ENCODE assay signal across 9 mouse cellular contexts in genomic region chr6:91160976-91161375, GRCm38 (mm10). TPM values are rescaled to one million over a fixed set of nuclear protein-coding genes. Genes with fewer than 3 reads are reported as not detected.
DNase-seq lines count a peak whose midpoint lies in the region; ATAC-seq lines count a peak whose summit lies in the region.
"Had no signal": no experiment of that assay in that cellular context is flagged by ENCODE, and none has a peak within 500 bp of the region (broad histone marks: within the 10 kb centered on the region; RNA-seq: fewer than 3 reads in every experiment).

No protein-coding gene starts in this region.

- 0 out of 2 replicates have a peak, but pooled peaks cover 8% of the 10 kb centered on the region for H3K36me3 ChIP-seq in embryonic facial prominence, embryonic 13.5 days
- peaks cover 11% of the 10 kb centered on the region for H3K36me3 ChIP-seq in embryonic facial prominence, embryonic 10.5 days (replicated peaks)
- H3K36me3 ChIP-seq in hindbrain, embryonic 10.5 days, result peaks cover 7% of the 10 kb centered on the region
- no peaks in the 10 kb centered on the region for H3K36me3 ChIP-seq in hindbrain, embryonic 11.5 days (ENCODE audit: control insufficient read depth, insufficient read depth, low read length)
- 0 out of 2 replicates have a peak, but pooled peaks cover 4% of the 10 kb centered on the region for H3K36me3 ChIP-seq in hindbrain, embryonic 12.5 days
- 0 out of 2 replicates have a peak, but pooled peaks cover 9% of the 10 kb centered on the region for H3K36me3 ChIP-seq in liver, embryonic 15.5 days (replicated peaks)

- H3K27ac ChIP-seq in embryonic facial prominence, embryonic 13.5 days, result no peak overlapping the region
- H3K27ac ChIP-seq in embryonic facial prominence, embryonic 10.5 days (replicated peaks), result no peak overlapping the region
- peak overlapping the region; percentile 19 for H3K27ac ChIP-seq in hindbrain, embryonic 10.5 days
- no peak overlapping the region for H3K27ac ChIP-seq in hindbrain, embryonic 11.5 days (ENCODE audit: low read depth, low read length)
- peak overlapping the region; percentile 35; the same call in 1 of the 2 replicates for H3K27ac ChIP-seq in hindbrain, embryonic 12.5 days
- peak overlapping the region; percentile 98 for H3K27ac ChIP-seq in liver, embryonic 15.5 days (replicated peaks)
- H3K27ac ChIP-seq: left cerebral cortex, adult 2 months had no signal

- H3K4me1 ChIP-seq in embryonic facial prominence, embryonic 13.5 days, result peaks cover 62% of the 10 kb centered on the region
- H3K4me1 ChIP-seq in embryonic facial prominence, embryonic 10.5 days, result peaks cover 55% of the 10 kb centered on the region
- peaks cover 68% of the 10 kb centered on the region for H3K4me1 ChIP-seq in hindbrain, embryonic 10.5 days (replicated peaks)
- H3K4me1 ChIP-seq in hindbrain, embryonic 11.5 days (replicated peaks; ENCODE audit: control insufficient read depth, insufficient read depth, low read length), result peaks cover 5% of the 10 kb centered on the region
- peaks cover 47% of the 10 kb centered on the region for H3K4me1 ChIP-seq in hindbrain, embryonic 12.5 days
- peaks cover 98% of the 10 kb centered on the region for H3K4me1 ChIP-seq in liver, embryonic 15.5 days (replicated peaks)

- H3K9me3 ChIP-seq in embryonic facial prominence, embryonic 13.5 days, result no peaks in the 10 kb centered on the region
- H3K9me3 ChIP-seq in embryonic facial prominence, embryonic 10.5 days, result no peaks in the 10 kb centered on the region
- no peaks in the 10 kb centered on the region for H3K9me3 ChIP-seq in hindbrain, embryonic 10.5 days
- no peaks in the 10 kb centered on the region for H3K9me3 ChIP-seq in hindbrain, embryonic 11.5 days (ENCODE audit: control insufficient read depth, low read length)
- H3K9me3 ChIP-seq in hindbrain, embryonic 12.5 days (replicated peaks), result no peaks in the 10 kb centered on the region
- H3K9me3 ChIP-seq in liver, embryonic 15.5 days (replicated peaks), result no peaks in the 10 kb centered on the region

- 0 out of 2 replicates have a peak overlapping the region, but pooled peaks have one; percentile 52 for H3K9ac ChIP-seq in embryonic facial prominence, embryonic 13.5 days
- H3K9ac ChIP-seq in hindbrain, embryonic 11.5 days (ENCODE audit: low read depth, low read length), result no peak overlapping the region
- H3K9ac ChIP-seq in hindbrain, embryonic 12.5 days, result no peak overlapping the region
- H3K9ac ChIP-seq in liver, embryonic 15.5 days, result no peak overlapping the region

- no peak for ATAC-seq in embryonic facial prominence, embryonic 13.5 days (ENCODE audit: insufficient number of reproducible peaks, insufficient read depth, low FRiP score, low TSS enrichment, low read depth)
- ATAC-seq in hindbrain, embryonic 11.5 days (ENCODE audit: low FRiP score), result no peak
- no peak for ATAC-seq in hindbrain, embryonic 12.5 days (ENCODE audit: low FRiP score)
- no peak for ATAC-seq in liver, embryonic 15.5 days (ENCODE audit: insufficient read depth)

- H3K4me3 ChIP-seq in embryonic facial prominence, embryonic 13.5 days, result no peak overlapping the region
- no peak overlapping the region for H3K4me3 ChIP-seq in embryonic facial prominence, embryonic 10.5 days
- no peak overlapping the region for H3K4me3 ChIP-seq in hindbrain, embryonic 10.5 days
- H3K4me3 ChIP-seq in hindbrain, embryonic 11.5 days (ENCODE audit: low read depth, low read length), result no peak overlapping the region
- H3K4me3 ChIP-seq in hindbrain, embryonic 12.5 days, result no peak overlapping the region
- H3K4me3 ChIP-seq in liver, embryonic 15.5 days (replicated peaks), result no peak overlapping the region
- H3K4me3 ChIP-seq: left cerebral cortex, adult 2 months had no signal

- no peak for DNase-seq in embryonic facial prominence, embryonic 10.5 days (ENCODE audit: low spot score)
- no peak for DNase-seq in hindbrain, embryonic 10.5 days (ENCODE audit: low spot score)
- no peak for DNase-seq in hindbrain, embryonic 11.5 days (ENCODE audit: low spot score)
- DNase-seq in layer of hippocampus, adult 11-12 months (ENCODE audit: low spot score), result no peak
- DNase-seq: B cell, adult 2 months had no signal

- H3K27me3 ChIP-seq in embryonic facial prominence, embryonic 13.5 days, result no peaks in the 10 kb centered on the region
- no peaks in the 10 kb centered on the region for H3K27me3 ChIP-seq in embryonic facial prominence, embryonic 10.5 days (replicated peaks; ENCODE audit: low read depth, poor library complexity, severe bottlenecking)
- H3K27me3 ChIP-seq in hindbrain, embryonic 10.5 days (ENCODE audit: insufficient read depth, poor library complexity, severe bottlenecking), result no peaks in the 10 kb centered on the region
- H3K27me3 ChIP-seq in hindbrain, embryonic 11.5 days (ENCODE audit: control insufficient read depth, insufficient read depth, low read length), result no peaks in the 10 kb centered on the region
- H3K27me3 ChIP-seq in hindbrain, embryonic 12.5 days, result no peaks in the 10 kb centered on the region
- no peaks in the 10 kb centered on the region for H3K27me3 ChIP-seq in liver, embryonic 15.5 days

- H3K4me2 ChIP-seq in embryonic facial prominence, embryonic 13.5 days, result no peak overlapping the region
- no peak overlapping the region for H3K4me2 ChIP-seq in hindbrain, embryonic 11.5 days (replicated peaks; ENCODE audit: low read depth, low read length)
- no peak overlapping the region; the same call in 1 of the 2 replicates for H3K4me2 ChIP-seq in hindbrain, embryonic 12.5 days (replicated peaks)
- no peak overlapping the region for H3K4me2 ChIP-seq in liver, embryonic 15.5 days

- 63% methylated on average over 2 of the region's 2 CpGs for WGBS in embryonic facial prominence, embryonic 13.5 days
- 83% methylated on average over 2 of the region's 2 CpGs for WGBS in embryonic facial prominence, embryonic 10.5 days
- WGBS in hindbrain, embryonic 10.5 days, result 91% methylated on average over 2 of the region's 2 CpGs
- WGBS in hindbrain, embryonic 11.5 days, result 87% methylated on average over 2 of the region's 2 CpGs
- WGBS in hindbrain, embryonic 12.5 days, result 83% methylated on average over 2 of the region's 2 CpGs
- WGBS in liver, embryonic 15.5 days (ENCODE audit: insufficient replicate concordance), result 56% methylated on average over 2 of the region's 2 CpGs

RNA-seq across cellular contexts. Expression of gene Hdac11, which starts 4.5 kb away (rescaled TPM):
- polyA plus RNA-seq in embryonic facial prominence, embryonic 13.5 days (2015; fragmentation: Nextera tagmentation; extraction: Ambion mirVana), result 12.8 and 15.6 TPM in 2 replicates
- 8.6 and 9.8 TPM in 2 replicates for polyA plus RNA-seq in embryonic facial prominence, embryonic 10.5 days (2016; fragmentation: Nextera tagmentation; extraction: Ambion mirVana)
- 12.3 and 15.6 TPM in 2 replicates for polyA plus RNA-seq in hindbrain, embryonic 10.5 days (2016; fragmentation: Nextera tagmentation; extraction: Ambion mirVana)
- polyA plus RNA-seq in hindbrain, embryonic 11.5 days (2014; fragmentation: Nextera tagmentation; extraction: Ambion mirVana), result 13.2 and 14.5 TPM in 2 replicates
- polyA plus RNA-seq in hindbrain, embryonic 12.5 days (2016; fragmentation: Nextera tagmentation; extraction: Ambion mirVana), result 18.8 and 23.2 TPM in 2 replicates
- 5.6 and 5.9 TPM in 2 replicates for polyA plus RNA-seq in liver, embryonic 15.5 days (2015; fragmentation: Nextera tagmentation; extraction: Ambion mirVana)

RNA-seq across cellular contexts. Expression of gene Nup210, which starts 44.3 kb away (rescaled TPM):
- 5.9 and 6.9 TPM in 2 replicates for polyA plus RNA-seq in embryonic facial prominence, embryonic 13.5 days (2015; fragmentation: Nextera tagmentation; extraction: Ambion mirVana)
- 15.8 and 17.3 TPM in 2 replicates for polyA plus RNA-seq in embryonic facial prominence, embryonic 10.5 days (2016; fragmentation: Nextera tagmentation; extraction: Ambion mirVana)
- polyA plus RNA-seq in hindbrain, embryonic 10.5 days (2016; fragmentation: Nextera tagmentation; extraction: Ambion mirVana), result 24.0 and 28.8 TPM in 2 replicates
- 11.9 and 12.3 TPM in 2 replicates for polyA plus RNA-seq in hindbrain, embryonic 11.5 days (2014; fragmentation: Nextera tagmentation; extraction: Ambion mirVana)
- polyA plus RNA-seq in hindbrain, embryonic 12.5 days (2016; fragmentation: Nextera tagmentation; extraction: Ambion mirVana), result 19.1 and 19.8 TPM in 2 replicates
- polyA plus RNA-seq in liver, embryonic 15.5 days (2015; fragmentation: Nextera tagmentation; extraction: Ambion mirVana), result 32.0 and 37.1 TPM in 2 replicates

RNA-seq across cellular contexts. Expression of gene Fbln2, which starts 51.3 kb away (rescaled TPM):
- polyA plus RNA-seq in embryonic facial prominence, embryonic 13.5 days (2015; fragmentation: Nextera tagmentation; extraction: Ambion mirVana), result 298 and 344 TPM in 2 replicates
- 56.6 and 69.0 TPM in 2 replicates for polyA plus RNA-seq in embryonic facial prominence, embryonic 10.5 days (2016; fragmentation: Nextera tagmentation; extraction: Ambion mirVana)
- 28.5 and 32.2 TPM in 2 replicates for polyA plus RNA-seq in hindbrain, embryonic 10.5 days (2016; fragmentation: Nextera tagmentation; extraction: Ambion mirVana)
- polyA plus RNA-seq in hindbrain, embryonic 11.5 days (2014; fragmentation: Nextera tagmentation; extraction: Ambion mirVana), result 30.7 and 36.5 TPM in 2 replicates
- 100 and 102 TPM in 2 replicates for polyA plus RNA-seq in hindbrain, embryonic 12.5 days (2016; fragmentation: Nextera tagmentation; extraction: Ambion mirVana)
- polyA plus RNA-seq in liver, embryonic 15.5 days (2015; fragmentation: Nextera tagmentation; extraction: Ambion mirVana), result 6.2 and 6.5 TPM in 2 replicates

Comparison
In these comparisons a context has a peak if more than half of its experiments do, and no peak if none do; other contexts are left out.
1. H3K27ac ChIP-seq: peak in hindbrain, embryonic 10.5 days (single experiment), hindbrain, embryonic 12.5 days (single experiment) and liver, embryonic 15.5 days (single experiment); none in embryonic facial prominence, embryonic 13.5 days (single experiment), embryonic facial prominence, embryonic 10.5 days (single experiment) and hindbrain, embryonic 11.5 days (single experiment).